Mouse (Mus musculus): ENCODE results near the gene Timmdc1. TPM values are rescaled to one million over a fixed set of nuclear protein-coding genes. Genes with fewer than 3 reads are reported as not detected.
A peak's percentile ranks its signal among the peaks of the same experiment; 100 is the strongest.

Timmdc1 gene
- polyA plus RNA-seq, 1 experiment from 2014 or later, result 11.8 TPM

DNA sequence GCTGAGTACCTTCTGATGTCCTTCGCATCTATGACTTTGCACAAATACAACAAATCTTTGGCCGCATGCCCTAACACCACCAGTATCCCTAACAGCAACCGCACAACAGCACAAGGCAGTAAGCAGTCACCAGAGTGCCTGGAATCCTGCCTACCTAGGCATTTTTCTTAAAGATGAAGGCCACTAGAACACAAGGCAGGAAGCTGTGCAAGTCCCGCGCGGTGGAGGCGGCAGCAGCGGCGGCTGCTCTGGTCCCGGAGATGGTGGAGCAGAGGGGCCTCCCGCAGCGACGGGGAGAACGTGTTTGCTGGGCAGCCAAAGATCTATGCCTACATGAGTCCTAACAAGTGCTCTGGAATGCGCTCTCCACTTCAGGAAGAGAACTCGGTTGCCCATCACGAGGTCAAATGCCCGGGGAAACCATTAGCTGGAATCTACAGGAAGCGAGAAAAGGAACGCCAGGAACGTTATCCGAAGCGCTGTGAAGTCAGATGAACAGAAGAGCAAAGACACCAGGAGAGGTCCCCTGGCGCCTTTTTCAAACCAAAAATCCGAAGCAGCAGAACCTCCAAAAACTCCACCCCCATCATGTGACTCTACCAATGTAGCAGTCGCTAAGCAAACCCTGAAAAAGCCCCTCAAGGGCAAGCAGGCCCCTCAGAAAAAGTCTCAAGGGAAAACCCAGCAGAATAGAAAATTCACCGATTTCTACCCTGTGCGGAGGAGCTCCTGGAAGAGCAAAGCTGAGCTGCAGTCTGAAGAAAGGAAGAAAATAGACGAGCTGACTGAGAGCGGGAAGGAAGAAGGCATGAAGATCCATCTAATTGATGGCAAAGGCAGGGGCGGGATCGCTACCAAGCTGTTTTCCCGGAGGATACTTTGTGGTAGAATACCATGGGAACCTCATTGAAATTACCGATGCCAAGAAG, 45.9 kb downstream of the Timmdc1 start:
- WGBS, result 9% methylated on average over 34 of the region's 34 CpGs
- H3K9ac ChIP-seq (ENCODE audit: low read depth, low read length), result 0 out of 2 replicates have a peak overlapping the region, but pooled peaks have one; percentile 31

DNA sequence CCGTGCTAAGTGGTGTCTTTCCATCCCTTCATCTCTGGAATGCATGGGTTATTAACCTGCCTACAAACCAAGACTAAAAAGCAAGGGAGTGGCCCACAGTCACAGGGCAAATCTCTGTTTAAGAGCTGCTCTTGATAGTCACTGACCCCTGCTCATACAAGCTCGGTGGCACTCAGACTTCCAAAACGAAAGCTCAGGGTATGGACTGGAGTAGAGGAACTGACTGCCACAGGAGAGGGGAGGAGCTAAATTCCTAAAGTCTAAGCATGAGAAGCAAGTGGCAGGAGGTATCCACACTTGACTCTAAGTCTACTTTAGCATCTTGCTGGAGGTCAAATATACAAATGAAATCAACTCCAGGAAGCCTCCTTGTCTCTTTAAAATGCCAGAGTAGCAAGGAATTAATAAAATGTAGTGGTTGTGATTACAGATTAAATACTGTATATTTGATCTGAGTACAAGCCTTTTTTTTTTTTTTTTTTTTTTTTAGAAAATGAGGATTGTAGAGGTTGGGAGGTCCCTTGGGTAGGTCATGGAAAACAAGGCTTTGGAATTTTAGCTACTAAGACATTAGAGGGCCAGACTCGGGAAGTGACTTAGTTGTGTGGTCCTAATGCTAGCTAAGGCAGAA, 46.7 kb downstream of the Timmdc1 start:
- no peak for TF ChIP-seq CTCF (IDR thresholded peaks at IDR 0.05; ENCODE audit: low read depth)
- no peak overlapping the region for H3K4me3 ChIP-seq (ENCODE audit: low read depth, low read length)
- no peak for ATAC-seq

More for the DNA sequence above, 45.9 kb downstream of the Timmdc1 start:
- no peaks in the 10 kb centered on the region for H3K4me1 ChIP-seq (replicated peaks; ENCODE audit: control insufficient read depth, insufficient read depth, low read length)
- H3K27me3 ChIP-seq (replicated peaks; ENCODE audit: control insufficient read depth, insufficient read depth, low read length), result no peaks in the 10 kb centered on the region
- H3K4me2 ChIP-seq (replicated peaks; ENCODE audit: low read depth), result peak overlapping the region; percentile 79
- 0 out of 2 replicates have a peak, but pooled peaks have one; percentile 16 for ATAC-seq
- peak overlapping the region; percentile 40 for H3K4me3 ChIP-seq (ENCODE audit: low read depth, low read length)
- H3K36me3 ChIP-seq (ENCODE audit: control insufficient read depth, insufficient read depth), result no peaks in the 10 kb centered on the region
- H3K27ac ChIP-seq (ENCODE audit: low read depth, low read length), result no peak overlapping the region
- no peak for TF ChIP-seq CTCF (IDR thresholded peaks at IDR 0.05; ENCODE audit: low read depth)
- H3K9me3 ChIP-seq (ENCODE audit: control insufficient read depth), result no peaks in the 10 kb centered on the region

DNA sequence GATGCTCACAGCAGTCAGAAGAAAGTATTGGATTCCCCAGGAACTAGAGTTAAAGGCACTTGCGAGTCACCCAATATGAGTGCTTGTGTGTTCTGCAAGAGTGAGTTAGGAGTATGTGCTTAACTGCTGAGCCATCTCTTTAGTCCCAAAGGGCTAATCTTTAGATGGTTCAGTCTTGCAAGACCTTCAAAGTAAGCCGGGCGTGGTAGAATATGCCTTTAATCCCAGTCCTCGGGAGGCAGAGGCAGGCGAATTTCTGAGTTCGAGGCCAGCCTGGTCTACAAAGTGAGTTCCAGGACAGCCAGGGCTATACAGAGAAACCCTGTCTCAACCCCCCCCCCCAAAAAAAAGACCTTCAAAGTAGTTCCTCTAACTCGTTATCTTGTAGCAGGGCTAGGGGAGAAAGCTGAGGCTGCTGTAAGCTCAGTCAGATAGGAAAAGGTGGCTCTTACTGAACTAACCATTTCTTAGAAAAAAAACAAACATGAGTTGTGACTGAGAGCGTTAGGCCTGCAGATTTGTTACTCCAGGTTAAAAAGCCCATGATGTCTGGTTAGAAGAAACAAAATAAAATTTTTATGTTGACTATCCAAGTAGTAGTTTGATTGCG, 47.7 kb downstream of the Timmdc1 start:
- 92% methylated on average over 9 of the region's 9 CpGs for WGBS
- H3K9ac ChIP-seq (ENCODE audit: low read depth, low read length), result no peak overlapping the region
- no peaks in the 10 kb centered on the region for H3K9me3 ChIP-seq (ENCODE audit: control insufficient read depth)
- no peak overlapping the region for H3K4me2 ChIP-seq (replicated peaks; ENCODE audit: low read depth)
- no peak for TF ChIP-seq CTCF (IDR thresholded peaks at IDR 0.05; ENCODE audit: low read depth)
- no peak overlapping the region for H3K27ac ChIP-seq (ENCODE audit: low read depth, low read length)
- no peaks in the 10 kb centered on the region for H3K36me3 ChIP-seq (ENCODE audit: control insufficient read depth, insufficient read depth)
- H3K4me1 ChIP-seq (replicated peaks; ENCODE audit: control insufficient read depth, insufficient read depth, low read length), result no peaks in the 10 kb centered on the region
- H3K4me3 ChIP-seq (ENCODE audit: low read depth, low read length), result no peak overlapping the region
- no peak for ATAC-seq
- H3K27me3 ChIP-seq (replicated peaks; ENCODE audit: control insufficient read depth, insufficient read depth, low read length), result no peaks in the 10 kb centered on the region

More for the DNA sequence above, 46.7 kb downstream of the Timmdc1 start:
- Histone ChIP-seq H3K9ac (ENCODE audit: low read depth, low read length) (no peak overlapping the region), H3K27me3 (replicated peaks; ENCODE audit: control insufficient read depth, insufficient read depth, low read length) (no peaks in the 10 kb centered on the region), H3K36me3 (ENCODE audit: control insufficient read depth, insufficient read depth) (no peaks in the 10 kb centered on the region), H3K4me1 (replicated peaks; ENCODE audit: control insufficient read depth, insufficient read depth, low read length) (no peaks in the 10 kb centered on the region), H3K9me3 (ENCODE audit: control insufficient read depth) (no peaks in the 10 kb centered on the region), H3K4me2 (replicated peaks; ENCODE audit: low read depth) (peak overlapping the region; percentile 79), H3K27ac (ENCODE audit: low read depth, low read length) (no peak overlapping the region)
- 52% methylated on average over 4 of the region's 4 CpGs for WGBS

DNA sequence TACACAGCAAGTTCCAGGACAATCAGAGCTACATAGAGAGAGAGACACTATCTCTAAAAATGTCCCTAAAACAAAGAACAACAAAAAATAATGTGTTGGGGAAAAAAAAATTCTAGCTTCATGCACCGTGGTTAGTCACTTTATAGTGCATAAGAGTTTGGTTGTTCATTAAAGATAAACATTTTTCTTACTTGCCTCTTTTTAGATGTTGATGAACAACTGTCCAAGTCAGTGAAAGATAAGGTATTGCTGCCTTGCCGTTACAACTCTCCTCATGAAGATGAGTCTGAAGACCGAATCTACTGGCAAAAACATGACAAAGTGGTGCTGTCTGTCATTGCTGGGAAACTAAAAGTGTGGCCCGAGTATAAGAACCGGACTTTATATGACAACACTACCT, 48.8 kb downstream of the Timmdc1 start:
- H3K9ac ChIP-seq (ENCODE audit: low read depth, low read length), result no peak overlapping the region
- H3K36me3 ChIP-seq (ENCODE audit: control insufficient read depth, insufficient read depth), result no peaks in the 10 kb centered on the region
- no peaks in the 10 kb centered on the region for H3K27me3 ChIP-seq (replicated peaks; ENCODE audit: control insufficient read depth, insufficient read depth, low read length)
- H3K9me3 ChIP-seq (ENCODE audit: control insufficient read depth), result no peaks in the 10 kb centered on the region
- 86% methylated on average over 5 of the region's 5 CpGs for WGBS
- TF ChIP-seq CTCF (IDR thresholded peaks at IDR 0.05; ENCODE audit: low read depth), result no peak
- no peak overlapping the region for H3K4me2 ChIP-seq (replicated peaks; ENCODE audit: low read depth)
- H3K4me1 ChIP-seq (replicated peaks; ENCODE audit: control insufficient read depth, insufficient read depth, low read length), result no peaks in the 10 kb centered on the region
- no peak overlapping the region for H3K4me3 ChIP-seq (ENCODE audit: low read depth, low read length)
- H3K27ac ChIP-seq (ENCODE audit: low read depth, low read length), result no peak overlapping the region
- ATAC-seq, result no peak

DNA sequence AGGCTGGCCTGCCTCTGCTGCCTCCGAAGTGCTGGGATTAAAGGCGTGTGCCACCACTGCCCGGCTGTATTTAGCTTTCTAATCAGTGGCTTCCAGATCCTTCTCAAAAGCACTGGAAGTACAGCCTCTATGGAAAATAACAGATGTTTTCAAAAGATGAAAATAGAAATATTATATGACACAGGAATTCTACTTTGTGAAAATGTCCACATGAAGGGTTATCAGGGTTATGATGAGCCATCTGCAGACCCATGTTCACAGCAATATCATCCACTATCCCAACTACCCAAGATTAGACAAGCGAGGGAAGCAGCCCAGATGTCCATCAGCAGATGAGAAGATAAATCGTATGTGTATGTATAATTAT, 50.0 kb downstream of the Timmdc1 start:
- Histone ChIP-seq H3K27ac (ENCODE audit: low read depth, low read length) (no peak overlapping the region), H3K36me3 (ENCODE audit: control insufficient read depth, insufficient read depth) (no peaks in the 10 kb centered on the region), H3K9ac (ENCODE audit: low read depth, low read length) (no peak overlapping the region), H3K27me3 (replicated peaks; ENCODE audit: control insufficient read depth, insufficient read depth, low read length) (no peaks in the 10 kb centered on the region), H3K4me2 (replicated peaks; ENCODE audit: low read depth) (no peak overlapping the region), H3K4me1 (replicated peaks; ENCODE audit: control insufficient read depth, insufficient read depth, low read length) (no peaks in the 10 kb centered on the region), H3K4me3 (ENCODE audit: low read depth, low read length) (no peak overlapping the region), H3K9me3 (ENCODE audit: control insufficient read depth) (no peaks in the 10 kb centered on the region)
- WGBS, result 92% methylated on average over 5 of the region's 5 CpGs
- no peak for TF ChIP-seq CTCF (IDR thresholded peaks at IDR 0.05; ENCODE audit: low read depth)
- no peak for ATAC-seq
